Mouse (Mus musculus) gastrocnemius, adult 18-20 months (tissue): ENCODE measurements around the gene Rora. TPM values are rescaled to one million over a fixed set of nuclear protein-coding genes. Genes with fewer than 3 reads are reported as not detected.

Experiments
- DNase-seq: peaks from one replicate; pipeline ENCODE4 v3.0.0; 2021; ENCODE audit warnings: low spot score
- total RNA-seq, 2 experiments: library from RNA; stranded (reverse); gene quantifications; 2 replicates each; pipeline ENCODE4 v1.2.3; 2021

The Rora gene
- total RNA-seq, 2 experiments from 2014 or later = 73.5 to 85.0 TPM

DNA sequence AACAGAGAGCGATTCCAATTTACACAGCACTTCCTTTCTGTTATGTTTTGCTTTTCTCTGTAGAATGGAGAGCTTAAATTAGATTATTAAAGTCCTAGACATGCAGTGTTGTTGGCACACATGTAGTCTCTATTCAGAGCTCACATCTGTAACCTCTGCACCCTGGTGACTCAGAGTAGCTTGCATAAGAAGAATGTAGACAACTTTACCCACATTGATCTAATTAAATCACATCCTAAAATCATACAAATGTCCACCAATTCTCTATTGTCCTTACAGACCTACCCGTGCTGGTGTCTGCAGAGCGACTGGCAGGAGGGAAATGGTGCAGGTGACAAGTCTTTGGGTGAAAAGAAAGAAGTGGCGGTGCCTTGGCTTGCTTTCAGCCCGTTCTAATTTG, 155.9 kb downstream of the Rora start:
- DNase-seq = no peak

DNA sequence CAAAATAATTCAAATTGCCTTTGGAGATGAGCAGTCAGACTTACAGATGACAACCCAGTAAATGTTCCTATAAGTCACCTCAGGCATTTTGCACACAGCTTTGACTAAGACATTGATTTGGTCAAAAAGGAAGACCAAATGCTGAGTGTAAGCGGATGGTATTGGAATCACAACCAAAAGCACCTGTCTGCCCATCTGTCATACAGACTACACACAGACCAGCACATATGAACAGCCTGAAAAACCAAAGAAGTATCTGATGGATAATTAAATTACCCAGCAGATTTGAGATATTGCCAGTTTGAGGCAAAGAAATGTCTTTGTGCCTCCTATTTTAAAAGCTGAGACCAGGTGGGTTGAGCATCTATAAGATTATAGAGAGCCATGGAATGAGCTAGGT, 161.1 kb downstream of the Rora start:
- no peak for DNase-seq

DNA sequence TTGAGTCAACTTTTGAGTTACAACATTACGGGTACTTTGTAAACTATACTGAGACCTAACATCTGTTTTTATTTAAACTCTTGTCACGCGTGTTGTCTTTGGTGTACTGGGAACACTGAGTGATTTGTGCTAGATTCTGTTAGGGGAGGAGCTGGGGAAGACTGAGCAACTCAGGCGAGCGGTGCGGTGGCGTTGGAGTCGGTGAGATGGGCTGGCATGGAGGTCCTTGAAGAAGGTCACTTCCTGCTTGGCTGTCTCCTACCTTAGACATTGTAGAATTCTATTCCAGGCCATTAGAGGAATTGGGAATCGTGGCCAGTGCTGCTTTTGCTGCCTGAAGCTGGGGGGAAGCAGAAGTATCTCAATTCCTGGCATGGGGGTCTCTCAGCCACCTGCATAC, 162.3 kb downstream of the Rora start:
- DNase-seq = no peak

DNA sequence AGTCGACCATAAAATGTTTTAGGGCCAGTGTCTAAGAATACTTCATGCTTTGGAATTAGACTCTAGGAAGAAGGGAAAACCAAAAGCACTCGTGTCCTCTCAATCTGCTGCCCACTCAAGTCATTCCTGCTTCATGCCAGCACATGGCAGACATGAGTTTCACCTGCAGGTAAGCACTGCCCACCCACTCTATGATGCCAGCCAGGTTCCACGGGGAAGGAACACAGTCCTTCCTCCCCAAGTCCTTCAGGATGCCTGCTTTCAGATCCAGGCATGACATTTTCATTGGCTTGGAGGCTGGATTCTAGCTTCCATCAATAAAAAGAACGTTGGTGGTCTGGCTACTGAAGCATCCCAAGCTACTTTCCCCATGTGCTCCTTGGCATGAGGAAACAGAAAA, 166.4 kb downstream of the Rora start:
- no peak for DNase-seq

DNA sequence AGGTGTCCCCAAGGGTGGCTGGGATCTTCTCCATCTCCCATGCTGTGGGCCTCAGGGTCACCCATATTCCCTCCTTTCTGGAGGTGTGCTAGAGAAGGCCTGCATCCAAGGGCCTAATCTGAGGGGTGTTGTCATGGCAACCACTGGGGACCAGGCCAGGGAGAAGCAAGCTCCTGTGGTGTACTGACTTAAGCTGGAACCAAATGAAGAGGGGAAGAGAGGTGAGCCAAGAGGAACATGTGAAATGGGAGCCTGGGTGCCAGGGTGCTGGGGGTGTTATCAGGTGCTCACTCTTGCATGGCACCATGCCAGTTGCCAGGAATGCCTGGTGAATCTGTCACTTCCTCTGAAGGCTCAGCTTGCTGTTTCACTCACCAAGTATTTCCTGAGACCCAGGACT, 166.9 kb downstream of the Rora start:
- DNase-seq = no peak

DNA sequence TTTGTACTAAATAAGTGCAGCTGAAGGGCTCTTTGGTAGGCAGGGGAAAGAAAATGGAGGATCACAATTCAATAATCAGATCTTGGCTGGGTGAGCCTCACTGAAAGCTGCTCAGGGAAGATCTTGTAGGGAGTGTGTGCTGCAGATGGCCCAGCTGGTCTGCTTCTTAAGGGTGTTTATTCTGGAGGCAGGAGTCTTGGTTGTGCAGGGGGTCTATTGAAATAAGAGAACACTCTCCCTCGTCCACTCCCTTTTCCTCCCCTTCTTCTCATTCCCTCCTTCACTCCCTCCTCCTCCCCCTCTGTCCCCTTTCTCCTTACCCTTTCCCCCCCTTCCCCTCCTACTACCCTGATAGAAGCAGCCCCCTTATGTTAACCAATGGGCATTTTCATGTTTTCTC, 167.8 kb downstream of the Rora start:
- DNase-seq = no peak

DNA sequence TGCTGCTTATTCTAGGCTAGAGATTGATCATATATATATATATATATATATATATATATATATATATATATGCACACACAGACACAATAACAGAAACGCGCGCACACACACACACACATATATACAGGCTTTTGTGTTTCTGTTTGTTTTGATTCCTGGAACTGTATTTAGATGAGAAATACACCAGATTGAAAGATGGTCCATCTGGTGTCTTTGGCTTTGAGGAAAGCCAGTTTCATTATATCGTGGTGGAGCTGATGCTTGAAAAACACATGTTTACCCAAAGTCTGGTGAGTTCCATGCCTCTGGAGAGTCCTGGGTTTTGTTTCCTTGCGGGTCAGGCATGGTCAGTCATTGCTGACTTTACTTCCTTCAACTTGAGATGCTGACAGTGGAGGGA, 169.7 kb downstream of the Rora start:
- DNase-seq = no peak

DNA sequence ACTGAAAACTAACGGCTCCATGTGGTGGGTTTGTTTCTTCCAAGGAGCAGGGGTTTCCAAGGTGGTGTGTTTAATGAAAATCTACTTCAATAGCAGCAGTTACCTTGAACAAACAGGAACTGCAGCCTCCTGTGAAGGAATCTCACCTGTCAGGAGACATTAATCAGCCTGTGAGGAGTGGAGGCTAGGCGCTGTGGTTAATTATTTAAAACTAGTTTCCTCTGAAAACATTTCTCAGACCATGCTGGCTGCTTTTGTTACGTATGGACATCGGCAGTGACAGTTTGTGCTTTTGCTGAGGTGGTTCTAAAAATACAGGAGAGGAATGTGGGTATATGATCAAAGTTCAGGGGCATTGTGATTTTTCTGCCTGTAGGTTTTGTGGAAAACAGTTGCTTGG, 171.5 kb downstream of the Rora start:
- no peak for DNase-seq

DNA sequence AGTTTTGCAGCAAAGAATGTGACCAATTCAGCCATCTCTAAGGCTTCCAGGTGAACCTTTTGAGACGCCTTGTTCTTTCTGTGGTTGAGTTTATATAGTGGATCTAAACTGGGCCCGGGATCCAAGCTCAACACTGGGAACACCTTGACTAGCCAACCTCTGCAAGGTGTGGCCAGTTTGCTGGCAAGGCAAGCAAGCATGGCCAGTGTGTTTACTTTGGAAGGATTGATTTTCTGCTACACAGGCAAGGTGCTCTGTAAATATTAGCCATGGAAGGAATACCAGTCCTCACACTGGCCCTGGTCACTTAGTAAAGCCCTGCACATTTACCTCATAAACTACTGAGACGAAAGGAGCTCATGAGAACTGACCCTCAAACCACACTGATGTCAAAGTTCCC, 172.3 kb downstream of the Rora start:
- no peak for DNase-seq

DNA sequence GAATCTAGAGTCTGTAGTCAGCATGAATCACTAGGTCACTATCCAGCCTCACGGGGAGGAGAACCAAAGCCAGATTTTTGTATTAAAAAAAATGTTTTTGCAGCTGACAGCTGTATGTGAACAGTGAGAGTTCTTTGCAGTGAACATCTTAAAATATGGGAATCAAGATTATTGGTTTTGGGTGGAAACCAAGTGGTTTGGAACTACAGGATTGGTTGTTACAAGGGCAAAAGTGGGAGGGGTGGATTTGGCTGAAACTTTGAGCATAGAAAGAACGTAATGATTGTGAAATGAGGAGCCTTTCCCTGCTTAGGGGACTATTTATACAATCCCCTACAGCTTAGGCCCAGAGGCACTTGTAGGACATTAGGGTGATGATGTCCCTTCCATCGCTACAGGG, 173.9 kb downstream of the Rora start:
- no peak for DNase-seq

DNA sequence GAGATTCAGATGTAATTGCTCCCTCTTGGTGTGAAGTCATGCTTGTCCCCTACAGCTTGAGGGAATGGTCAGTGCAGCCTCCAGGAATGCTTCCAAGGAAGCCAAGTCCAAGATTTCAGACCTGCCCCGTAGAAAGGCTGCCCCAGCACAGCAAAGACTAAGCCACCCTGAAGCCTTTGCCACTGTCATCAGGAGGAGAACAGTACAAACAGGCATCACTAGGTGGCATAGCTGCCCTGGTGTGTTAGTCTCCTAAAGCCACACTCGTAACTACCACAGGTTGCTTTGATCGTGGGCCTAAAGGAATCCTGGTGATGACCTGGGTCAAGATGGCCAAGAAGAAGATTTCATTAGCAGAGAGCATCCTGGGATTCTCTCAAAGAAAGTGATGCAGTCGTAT, 176.3 kb downstream of the Rora start:
- peak; percentile 20 for DNase-seq

DNA sequence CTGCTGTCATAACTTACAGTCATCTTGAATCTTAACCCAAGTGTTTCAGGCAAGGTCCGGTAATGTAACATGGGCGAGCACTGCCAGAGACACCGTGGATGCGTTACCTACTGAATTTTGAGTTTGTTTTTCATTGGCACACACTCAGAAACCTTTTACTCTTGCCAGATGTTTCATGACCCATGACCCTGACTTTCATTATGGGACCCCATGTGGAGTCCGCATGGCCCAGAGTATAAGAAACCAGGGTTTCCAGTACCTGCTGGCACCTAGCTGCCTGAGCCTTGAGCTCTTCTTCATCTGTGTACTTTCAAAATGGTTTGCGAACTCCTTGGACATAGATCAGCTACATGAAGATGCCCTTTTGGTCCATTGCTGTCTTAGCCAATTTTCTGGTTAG, 179.7 kb downstream of the Rora start:
- no peak for DNase-seq

DNA sequence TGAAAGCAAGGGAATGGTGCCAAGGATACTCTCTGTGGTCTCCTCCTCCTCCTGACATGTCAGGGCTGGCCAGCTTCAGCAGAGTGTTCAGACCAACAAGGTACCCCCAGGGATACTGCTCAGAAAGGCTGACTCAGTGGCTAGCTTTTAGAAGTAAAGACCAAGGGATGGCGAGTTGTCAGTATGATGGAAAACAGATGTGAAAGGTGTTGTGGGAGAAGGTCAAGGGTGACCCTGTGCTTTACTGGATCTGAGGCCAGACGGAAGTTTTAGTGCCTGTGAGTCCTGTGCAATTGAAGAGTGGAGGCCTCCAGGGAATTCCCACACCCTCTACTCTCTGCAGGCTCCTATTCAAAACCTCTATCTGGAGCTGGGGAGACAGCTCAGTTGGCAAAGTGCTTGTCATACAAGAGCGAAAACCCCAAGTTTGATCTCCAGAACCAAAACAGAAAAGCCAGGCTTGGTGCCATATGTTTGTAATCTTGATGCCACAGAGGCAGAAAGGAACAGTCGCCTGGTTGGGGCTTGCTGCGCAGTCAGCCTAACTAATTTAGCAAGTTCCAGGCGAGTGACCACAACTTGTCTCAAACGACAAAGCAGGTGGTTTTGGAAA, 181.6 kb downstream of the Rora start:
- DNase-seq = no peak

DNA sequence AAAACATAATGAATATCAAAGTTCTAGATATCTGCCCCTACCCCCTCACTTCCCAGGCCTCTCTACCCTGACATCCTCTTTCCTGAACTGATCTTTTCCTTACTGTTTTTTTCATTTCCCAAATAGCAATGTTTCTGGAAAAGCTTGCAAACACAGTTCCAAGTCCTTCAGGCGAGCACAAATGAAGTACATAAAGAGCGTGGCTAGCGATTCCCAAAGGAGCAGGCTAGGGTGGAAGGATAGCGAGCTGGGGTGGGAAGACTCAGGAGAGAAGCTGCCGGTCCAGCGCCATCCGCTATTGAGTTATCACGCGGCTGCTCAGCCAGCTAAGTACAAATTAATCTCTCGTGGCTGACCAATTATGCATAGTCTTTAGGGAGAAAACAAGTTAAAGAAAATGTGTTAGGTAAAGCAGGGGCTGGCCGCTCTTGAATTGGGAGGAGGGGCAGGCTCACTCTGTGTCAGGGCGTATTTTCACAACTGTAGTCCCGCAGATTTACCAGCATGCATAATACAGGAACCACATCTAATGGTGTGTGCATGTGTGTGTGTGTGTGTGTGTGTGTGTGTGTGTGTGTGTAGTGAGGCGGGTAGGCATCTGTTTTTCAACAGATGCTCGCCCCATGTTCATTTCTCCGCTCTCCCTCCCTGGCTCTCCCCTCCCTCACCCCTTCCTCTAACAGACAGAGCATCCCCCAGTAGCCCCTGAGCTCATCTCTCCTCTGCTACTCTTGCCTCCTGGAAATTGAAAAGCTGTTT, 188.7 kb downstream of the Rora start:
- no peak for DNase-seq

DNA sequence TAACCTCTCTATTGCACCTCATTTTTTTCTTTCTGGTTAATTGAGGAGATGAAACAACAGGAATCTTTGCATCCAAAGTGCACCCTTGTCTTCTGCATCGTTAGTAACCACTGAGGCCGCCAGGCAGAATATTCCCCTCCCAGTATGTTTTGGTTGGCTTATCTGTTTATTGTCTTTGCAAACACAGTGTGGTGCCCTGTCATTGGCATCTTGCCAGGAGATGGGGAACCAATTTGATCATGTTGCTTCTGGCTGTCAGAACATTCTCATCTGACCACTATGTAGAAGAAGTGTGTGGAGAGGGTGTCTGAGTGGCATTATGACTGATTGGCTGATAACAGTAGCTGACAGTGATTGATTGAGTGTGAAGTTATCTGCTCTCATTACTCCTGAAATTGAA, 192.0 kb downstream of the Rora start:
- DNase-seq = no peak

DNA sequence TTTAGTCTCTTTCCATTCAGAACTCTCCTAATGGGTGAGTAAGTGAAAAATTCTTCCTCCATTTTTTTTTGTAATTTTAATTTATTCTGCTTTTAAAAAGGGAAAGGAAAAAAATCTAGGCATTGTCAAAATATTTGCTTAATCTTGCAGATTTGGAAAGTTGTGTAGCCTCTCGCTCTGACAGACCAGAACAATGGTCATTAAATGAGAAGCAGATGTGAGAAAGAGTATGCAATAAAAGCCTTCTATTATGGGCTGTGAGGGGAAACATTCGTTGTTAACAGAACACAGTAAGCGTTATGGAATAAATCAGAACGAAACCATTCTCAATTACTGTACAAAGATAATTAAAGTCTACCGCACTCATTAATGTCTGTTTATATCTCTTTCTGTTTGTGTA, 196.7 kb downstream of the Rora start:
- DNase-seq = no peak

DNA sequence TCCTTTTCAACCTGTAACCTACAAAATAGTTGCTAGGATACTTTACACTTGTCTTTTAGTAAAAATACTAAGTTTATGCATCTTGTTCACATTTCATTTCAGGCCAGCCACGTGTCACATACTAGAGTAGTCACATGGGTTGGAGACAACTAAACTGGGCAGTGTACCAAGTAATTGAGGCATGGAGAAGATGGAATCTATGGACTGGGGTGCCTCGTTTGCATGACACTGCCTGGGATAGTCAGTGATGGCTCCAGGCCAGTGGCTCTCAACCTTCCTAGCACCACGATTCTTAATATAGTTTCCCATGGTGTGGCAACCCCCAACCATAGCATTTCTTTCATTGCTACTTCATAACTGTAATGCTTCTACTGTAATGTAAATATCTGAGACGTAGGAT, 198.6 kb downstream of the Rora start:
- DNase-seq = no peak

DNA sequence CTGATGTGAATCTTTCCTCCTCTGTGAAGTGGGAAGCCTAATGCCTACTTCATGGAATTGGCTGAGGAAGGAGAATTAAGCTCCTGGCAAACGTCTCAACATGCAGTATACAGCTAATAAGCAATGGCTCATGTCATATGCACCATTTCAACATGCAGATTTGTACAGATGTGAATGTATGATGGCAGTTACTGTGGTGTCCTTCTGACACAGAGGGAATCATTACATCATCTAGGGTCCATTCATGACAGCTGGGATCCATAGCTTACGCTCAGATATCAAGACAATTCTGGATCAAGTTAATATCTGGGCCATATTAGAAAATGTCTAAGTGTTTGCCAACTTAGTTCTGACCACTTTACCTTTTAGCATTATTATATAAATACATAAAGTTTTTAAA, 199.3 kb downstream of the Rora start:
- DNase-seq = no peak

DNA sequence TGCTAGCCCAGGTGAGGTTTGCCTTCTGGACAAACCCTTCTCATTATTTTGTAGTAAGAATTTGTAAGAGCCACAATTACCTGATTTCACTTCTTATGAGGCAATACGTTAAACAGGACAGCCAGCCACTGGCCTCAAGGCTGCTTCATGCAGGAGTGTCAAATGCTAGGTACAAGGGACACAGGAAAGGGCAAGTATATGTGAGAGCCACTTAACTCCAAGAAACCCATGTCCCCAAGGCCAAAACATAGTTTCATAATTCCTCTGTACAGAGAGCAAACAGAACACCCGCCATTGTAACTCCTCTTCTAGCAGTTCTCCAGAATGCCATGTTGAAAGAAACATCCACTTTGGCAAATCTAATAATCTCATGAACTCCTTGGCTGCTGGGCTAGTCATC, 205.9 kb downstream of the Rora start:
- no peak for DNase-seq

DNA sequence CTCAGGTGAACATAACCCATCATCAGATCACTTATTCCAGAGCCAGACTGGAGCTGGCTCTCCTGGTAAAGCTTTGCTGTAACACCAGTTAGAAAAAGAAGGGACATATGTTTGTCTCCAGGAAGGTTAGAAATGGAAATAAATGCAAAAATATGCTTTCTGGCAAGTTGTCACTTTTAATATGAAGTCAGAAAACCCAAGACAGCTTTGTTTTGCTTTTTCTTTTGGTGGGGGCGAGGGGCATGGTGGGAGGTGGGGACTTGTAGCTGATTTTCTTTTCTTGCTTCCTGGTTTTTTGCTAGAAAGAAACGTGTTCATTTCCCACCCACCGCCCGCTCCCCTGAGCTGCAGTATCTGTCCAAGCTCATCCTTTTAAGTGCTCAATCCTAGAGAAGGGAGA, 212.7 kb downstream of the Rora start:
- DNase-seq = no peak

DNA sequence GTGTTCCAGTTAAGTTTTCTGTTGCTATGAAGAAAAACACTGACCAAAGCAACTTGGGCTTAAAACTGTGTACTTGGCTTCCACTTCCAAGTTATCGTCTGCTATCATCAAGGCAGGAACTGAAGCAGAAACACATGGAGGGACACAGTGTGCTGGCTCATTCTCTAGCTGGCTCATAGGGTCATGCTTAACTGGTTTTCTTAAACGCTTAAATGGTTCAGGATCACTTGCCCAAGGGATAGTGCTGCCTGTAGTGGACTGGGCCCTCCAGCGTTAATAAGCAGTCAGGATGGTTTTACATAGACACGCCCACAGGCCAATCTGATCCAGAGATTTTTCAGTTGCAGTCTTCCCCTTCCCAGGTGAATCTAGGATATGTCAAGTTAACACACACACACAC, 220.3 kb downstream of the Rora start:
- no peak for DNase-seq

DNA sequence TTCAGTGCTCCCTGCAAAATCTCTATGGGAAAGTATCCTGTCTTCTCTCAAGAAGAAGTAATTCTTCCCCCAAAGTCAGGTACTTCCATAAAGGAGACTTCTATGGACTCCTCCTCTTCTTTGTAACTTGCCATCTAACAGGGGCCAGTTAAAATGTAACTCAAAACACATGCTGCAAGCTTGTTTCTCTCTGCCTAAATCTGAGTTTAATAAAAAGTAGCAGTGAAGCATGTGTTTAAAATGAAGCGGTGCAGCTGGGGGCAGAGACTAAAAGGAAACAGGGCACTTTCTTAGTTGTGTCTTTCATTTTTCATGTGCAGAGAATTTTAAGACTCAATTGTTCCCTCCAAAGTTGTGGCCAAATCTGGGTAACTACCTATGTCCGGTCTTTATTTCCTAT, 221.0 kb downstream of the Rora start:
- no peak for DNase-seq

DNA sequence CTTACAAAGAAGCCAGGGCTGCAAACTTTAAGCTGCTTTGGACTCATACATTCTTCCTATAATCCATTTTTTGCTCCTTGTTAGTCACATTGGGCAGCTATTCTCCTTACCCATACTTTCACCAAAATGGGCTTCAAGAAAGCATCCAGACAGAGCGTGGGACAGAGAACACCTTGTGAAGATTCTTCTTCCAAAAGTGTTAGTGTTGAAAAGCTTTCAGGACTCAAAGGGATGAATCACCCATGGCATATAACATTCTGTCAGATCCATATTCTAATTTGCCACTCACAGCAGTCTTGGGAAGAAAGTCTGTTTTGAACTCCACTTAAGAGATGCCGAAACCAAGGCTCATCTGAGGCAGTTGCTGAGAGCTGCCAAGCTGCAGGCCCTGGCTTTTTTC, 222.2 kb downstream of the Rora start:
- DNase-seq = no peak

DNA sequence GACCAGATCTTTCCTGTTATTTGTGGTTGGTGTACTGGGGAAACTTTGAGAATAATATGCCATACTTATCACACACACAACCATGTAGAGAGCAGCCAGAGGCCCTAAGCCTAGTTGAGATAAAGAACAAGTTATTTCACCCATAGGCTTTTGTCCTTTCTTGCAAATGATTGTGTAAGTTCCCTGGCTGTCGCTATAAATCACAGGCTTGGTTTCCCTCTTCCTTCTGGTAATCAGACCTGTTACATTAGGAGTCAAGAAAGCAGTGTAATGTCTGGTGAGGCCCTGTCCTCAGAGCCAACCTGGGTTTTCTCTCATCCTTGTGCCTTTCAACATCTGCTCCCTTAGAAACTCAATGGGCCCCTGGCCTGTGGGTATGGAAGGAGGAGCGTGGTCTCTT, 222.7 kb downstream of the Rora start:
- DNase-seq = no peak
